Mouse (Mus musculus): ENCODE results near the gene Vmn2r73. TPM values are rescaled to one million over a fixed set of nuclear protein-coding genes. Genes with fewer than 3 reads are reported as not detected.

The Vmn2r73 gene
- total RNA-seq (2021), result not detected

GRCm38 (mm10) chr7:85876166-85876565 is at the start of gene Vmn2r73:
Gene Vmn2r73 (minus strand): TSS chr7:85876266.
- no peak for DNase-seq (ENCODE audit: extremely low spot score in 1 of 2, low spot score in 1 of 2)

GRCm38 (mm10) chr7:85840090-85840948 is 35.7 kb downstream of the Vmn2r73 start:
- DNase-seq (ENCODE audit: extremely low spot score in 1 of 2, low spot score in 1 of 2), result no peak

- peak in 1 of 2 experiments; percentile 43 for DNase-seq (ENCODE audit: extremely low spot score in 1 of 2, low spot score in 1 of 2)
Measured at GRCm38 (mm10) chr7:85818092-85818491, 58.0 kb downstream of the Vmn2r73 start.

Other genes with a start within 250 kb of the Vmn2r73 start
- gene Vmn2r72, start 121.2 kb downstream of the Vmn2r73 start, total RNA-seq (2021), result not detected
- gene Vmn2r74, start 85.4 kb upstream of the Vmn2r73 start, total RNA-seq (2021), result not detected